Mouse (Mus musculus): Measurements from ENCODE around the gene Hdac10. TPM values are rescaled to one million over a fixed set of nuclear protein-coding genes. Genes with fewer than 3 reads are reported as not detected.

The Hdac10 gene
- total RNA-seq, 1 experiment from 2014 or later, result 19.6 TPM

DNA sequence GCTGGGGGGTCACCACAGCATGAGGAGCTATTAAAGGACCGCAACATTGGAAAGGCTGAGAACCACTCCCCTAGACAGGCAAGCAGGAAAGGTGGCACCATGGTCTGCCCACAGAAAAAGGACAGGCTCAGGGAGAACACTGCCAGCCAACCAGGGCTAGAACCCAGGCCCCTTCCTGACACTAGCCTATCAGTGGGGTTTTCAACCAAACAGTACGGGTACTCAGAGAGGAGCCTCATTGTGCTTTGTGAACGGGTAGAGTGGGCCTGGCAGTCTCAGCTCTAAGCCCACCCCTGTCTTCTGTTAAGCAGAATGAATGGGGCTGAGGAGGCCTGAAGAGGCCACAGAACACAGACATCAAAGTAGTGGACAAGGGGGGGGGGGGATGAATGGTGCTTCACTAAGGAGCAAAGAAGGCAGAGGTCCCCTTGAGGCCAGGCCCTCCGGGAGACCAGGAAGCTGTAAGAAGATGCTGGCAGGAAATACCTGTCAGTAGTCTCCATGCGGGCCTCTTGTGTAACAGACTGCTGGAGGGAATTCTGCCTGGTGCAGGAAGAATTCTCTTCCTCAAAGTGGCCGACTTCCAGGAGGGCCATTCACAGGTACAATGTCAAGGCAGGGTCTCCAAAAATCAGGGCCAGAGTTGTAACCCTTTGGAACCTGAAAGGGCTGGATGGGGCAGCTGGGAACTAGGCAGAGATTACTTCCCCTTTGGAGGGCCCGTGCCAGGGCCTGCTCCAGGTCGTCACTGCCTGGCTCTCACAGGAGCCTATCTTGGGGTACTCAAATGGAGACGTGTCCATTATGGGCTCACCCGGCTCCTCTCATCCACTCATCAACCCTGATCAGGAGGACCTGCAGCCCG is 53.7 kb downstream of the Hdac10 start, which contains the start of gene Trabd:
TSS of gene Trabd (plus strand) at position 512 of the 865 bp plus-strand sequence.
- no peak for DNase-seq

DNA sequence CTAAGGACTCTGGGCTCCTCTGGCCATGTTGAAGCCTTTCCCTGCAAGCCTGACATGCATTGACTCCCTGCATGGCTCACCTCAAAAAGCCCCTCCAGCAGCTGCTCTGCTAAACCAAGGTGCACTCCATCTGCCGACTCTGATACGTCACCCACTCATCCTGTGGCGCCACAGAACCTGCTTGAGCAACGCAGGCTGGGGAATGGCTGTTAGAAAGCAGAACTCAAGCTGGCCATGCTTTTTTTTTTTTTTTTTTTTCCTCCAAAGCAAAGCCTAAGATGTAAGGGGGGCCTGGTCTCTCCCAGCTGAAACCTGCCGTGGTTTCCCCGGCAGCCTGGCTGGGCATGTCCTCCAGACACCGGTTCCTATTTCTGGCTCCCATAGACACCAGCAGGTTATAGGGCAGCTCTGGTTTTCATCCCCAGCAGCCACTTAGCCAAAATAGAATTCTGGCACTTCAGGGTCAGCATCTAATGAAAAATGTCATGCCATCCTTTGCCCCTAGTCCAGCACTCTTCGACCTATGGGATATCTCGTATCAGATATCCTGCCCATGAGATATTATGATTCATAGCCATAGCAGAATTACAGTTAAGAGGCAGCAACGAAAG is 54.4 kb downstream of the Hdac10 start:
- no peak for DNase-seq

Small RNA genes lying within 50 kb of the gene (microRNA-seq; reads per million reads assigned to microRNA genes)
- 0 reads per million in 2 experiments for gene Mir7118

Other genes with a start within 250 kb of the Hdac10 start
- not detected in 2 replicates for gene Ttll8, start 174.3 kb downstream of the Hdac10 start, total RNA-seq (2021)
- not detected in 2 replicates for gene Mlc1, start 149.7 kb downstream of the Hdac10 start, total RNA-seq (2021)
- not detected in 2 replicates for gene Mov10l1, start 145.8 kb downstream of the Hdac10 start, total RNA-seq (2021)
- 0.81 and 1.6 TPM in 2 replicates for gene Panx2, start 69.0 kb downstream of the Hdac10 start, total RNA-seq (2021)
- gene Trabd, start 53.6 kb downstream of the Hdac10 start, total RNA-seq (2021), result 39.0 and 43.6 TPM in 2 replicates
- 41.8 and 50.2 TPM in 2 replicates for gene Selenoo, start 39.6 kb downstream of the Hdac10 start, total RNA-seq (2021)
- gene Tubgcp6, start 5.6 kb downstream of the Hdac10 start, total RNA-seq (2021), result 18.1 and 25.9 TPM in 2 replicates
- 8.1 and 11.3 TPM in 2 replicates for gene Mapk12, start 12.0 kb upstream of the Hdac10 start, total RNA-seq (2021)
- 4.1 and 6.1 TPM in 2 replicates for gene Mapk11, start 20.9 kb upstream of the Hdac10 start, total RNA-seq (2021)
- gene Plxnb2, start 52.1 kb upstream of the Hdac10 start, total RNA-seq (2021), result 121 and 144 TPM in 2 replicates
- 5.7 and 9.1 TPM in 2 replicates for gene Dennd6b, start 67.8 kb upstream of the Hdac10 start, total RNA-seq (2021)
- 43.3 and 45.8 TPM in 2 replicates for gene Ppp6r2, start 82.9 kb upstream of the Hdac10 start, total RNA-seq (2021)
- gene Sbf1, start 186.6 kb upstream of the Hdac10 start, total RNA-seq (2021), result 101 and 107 TPM in 2 replicates
- gene Adm2, start 194.0 kb upstream of the Hdac10 start, total RNA-seq (2021), result not detected in 2 replicates
- gene Miox, start 205.7 kb upstream of the Hdac10 start, total RNA-seq (2021), result not detected in 2 replicates
- 40.6 and 41.6 TPM in 2 replicates for gene Lmf2, start 227.0 kb upstream of the Hdac10 start, total RNA-seq (2021)
- gene Ncaph2, start 227.0 kb upstream of the Hdac10 start, total RNA-seq (2021), result 67.8 and 88.4 TPM in 2 replicates
- 26.0 and 35.6 TPM in 2 replicates for gene Sco2, start 245.1 kb upstream of the Hdac10 start, total RNA-seq (2021)
- gene Tymp, start 248.3 kb upstream of the Hdac10 start, total RNA-seq (2021), result 0.67 and 0.76 TPM in 2 replicates